Mouse (Mus musculus) liver, adult (tissue): Measurements from ENCODE around the gene Sycp2.

Experiments used
- GATA4 ChIP-seq: IDR thresholded peaks from 2 replicates; pipeline ENCODE4 v1.6.1; 2014; ENCODE audit warnings: mild to moderate bottlenecking, low read length; ENCODE audit not compliant: insufficient replicate concordance

Sycp2 gene

GRCm38 (mm10) chr2:178421603-178422002, 14.1 kb upstream of the Sycp2 start:
- no peak for TF ChIP-seq GATA4

DNA sequence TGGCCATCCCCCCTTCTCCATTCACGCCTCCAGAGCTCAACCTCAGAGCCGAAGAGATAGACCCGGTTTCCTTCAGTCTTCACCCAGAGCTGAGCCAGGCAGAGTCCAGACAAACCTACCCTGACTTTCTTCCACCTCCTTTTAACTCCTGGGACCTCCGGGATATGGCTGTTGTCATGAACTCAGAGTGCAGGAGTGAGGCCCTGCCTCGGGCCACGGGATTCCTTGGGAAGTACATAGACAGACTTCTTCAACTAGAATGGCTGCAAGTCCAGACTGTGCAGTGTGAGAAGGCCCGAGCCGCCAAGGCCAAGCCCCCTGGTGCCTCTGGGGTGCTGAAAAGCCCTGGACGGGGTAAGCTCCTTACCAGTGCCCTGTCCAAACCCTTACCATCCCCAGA, 13.1 kb upstream of the Sycp2 start:
- no peak for TF ChIP-seq GATA4

DNA sequence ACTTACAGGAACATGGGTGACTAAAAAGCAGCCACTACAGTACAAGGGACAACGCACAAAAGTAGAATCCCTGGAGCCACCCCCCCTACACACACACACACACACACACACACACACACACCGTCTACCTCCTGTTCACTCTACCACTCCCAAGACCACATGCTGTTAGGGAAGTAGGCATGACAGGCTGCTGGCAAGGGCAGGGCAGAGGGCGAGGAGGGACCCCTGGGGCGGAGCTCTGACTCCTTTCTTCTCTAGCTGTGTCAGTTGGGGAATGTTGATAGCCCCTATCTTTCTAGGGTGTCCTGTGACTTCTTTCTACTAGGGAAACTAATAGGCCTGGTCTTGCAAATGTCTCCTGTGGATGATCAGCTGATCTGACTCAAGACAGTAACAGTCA, 9.5 kb upstream of the Sycp2 start:
- TF ChIP-seq GATA4, result no peak

DNA sequence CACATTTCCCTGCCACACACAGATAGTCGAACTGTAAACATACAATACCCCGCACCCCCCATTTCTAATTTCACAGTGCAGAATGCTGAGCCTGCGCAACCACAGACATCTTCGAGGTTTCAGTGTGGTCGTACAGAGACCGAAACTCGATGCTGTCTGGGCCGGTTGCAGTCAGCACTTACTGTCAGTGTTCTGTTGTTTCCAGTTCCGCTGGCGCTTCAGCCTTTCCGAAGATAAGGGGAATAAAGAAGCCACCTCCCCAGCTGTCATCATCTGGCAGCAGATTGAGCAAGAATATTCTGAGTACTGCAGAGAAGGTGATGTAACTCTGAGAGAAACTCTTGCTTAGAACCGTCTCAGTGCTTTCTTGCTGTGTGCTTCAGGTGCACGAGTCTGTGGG, 8.9 kb upstream of the Sycp2 start:
- no peak for TF ChIP-seq GATA4

- no peak for TF ChIP-seq GATA4
Measured at GRCm38 (mm10) chr2:178415150-178415448, 7.6 kb upstream of the Sycp2 start.

DNA sequence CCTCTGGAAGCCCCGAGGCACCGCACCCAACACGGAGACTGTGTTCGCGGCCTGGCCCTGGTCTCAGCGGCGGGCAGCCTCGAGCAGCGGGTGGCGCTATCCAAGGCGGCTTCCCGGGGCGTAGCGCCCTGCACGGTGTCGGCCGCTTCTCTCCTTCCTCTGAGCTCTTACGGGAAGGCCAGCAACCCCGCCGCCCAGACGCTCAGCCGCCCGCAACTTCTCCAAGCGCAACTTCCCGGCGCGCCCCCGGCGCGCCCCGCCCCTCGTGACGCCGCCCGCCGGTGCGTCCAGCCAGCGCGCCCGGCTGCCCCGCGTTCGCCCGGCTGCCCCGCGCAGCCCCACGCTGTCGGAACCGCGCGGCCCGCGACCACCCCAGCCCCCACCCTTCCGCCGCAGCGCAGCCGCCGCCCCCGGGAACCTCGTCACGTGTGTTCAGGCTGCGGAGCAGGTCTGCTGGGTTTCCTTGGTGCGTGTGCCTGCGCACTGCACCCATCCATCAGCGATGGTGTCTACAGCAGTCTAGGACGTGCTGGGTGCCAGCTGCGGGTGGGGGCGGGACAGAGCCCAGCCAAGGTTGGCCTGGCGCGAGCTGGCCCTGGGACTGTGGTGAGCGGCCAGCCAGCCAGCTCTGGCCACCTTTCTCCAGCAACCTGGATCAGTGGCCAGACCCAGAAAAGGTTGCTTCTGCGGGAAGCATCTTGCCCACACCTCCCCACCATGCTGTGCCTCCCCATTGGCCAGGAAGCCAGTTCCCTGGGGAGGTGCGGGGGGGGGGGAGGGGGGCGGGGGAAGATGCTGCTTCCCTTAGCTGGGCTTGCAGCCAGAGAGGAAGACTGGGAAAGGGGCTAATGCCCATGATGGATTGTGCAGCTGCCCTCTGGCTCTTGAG, 7.0 kb upstream of the Sycp2 start, which contains the start of the genes Ppp1r3d and Fam217b:
Ppp1r3d (minus strand) TSS at position 212 of the 889 bp plus-strand sequence.
Fam217b (plus strand) TSS at position 264 of the 889 bp plus-strand sequence.
- no peak for TF ChIP-seq GATA4

DNA sequence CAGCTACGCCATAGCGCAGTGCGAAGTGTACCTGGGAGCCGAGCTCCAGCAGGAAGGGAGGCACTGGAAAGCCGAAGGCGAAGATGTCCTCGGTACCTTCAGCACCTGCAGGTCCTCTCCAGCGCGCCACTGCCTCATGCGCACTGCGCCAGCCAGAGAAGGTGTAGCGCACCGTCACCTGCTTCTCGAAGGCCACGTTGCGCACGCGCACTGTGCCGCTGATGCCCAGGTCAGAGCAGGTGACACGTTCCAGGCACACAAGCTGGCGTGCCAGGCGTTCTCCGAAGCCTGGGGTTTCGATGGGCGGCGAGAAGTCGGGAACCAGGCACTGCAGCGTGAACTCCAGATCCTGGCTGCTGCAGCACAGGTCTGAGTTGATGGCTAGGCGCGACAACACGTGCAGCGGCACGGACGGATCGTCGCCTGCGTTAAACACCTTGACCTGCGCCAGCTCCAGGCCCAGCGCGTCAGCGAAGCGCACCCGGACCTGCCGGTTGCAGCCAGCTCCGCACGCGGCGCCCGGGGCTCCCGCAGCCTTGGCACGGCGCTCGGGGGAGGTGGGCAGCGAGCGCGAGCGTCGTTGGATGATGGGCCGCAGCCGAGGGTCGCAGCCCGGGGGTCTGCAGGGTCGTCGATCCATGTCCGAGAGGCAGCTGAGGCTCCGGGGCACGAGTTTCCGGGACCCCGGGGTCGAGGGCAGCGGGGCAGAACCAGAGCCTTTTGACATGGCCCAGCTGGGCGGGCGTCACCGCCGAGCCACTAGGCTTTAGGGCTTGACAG, 6.2 kb upstream of the Sycp2 start:
- no peak for TF ChIP-seq GATA4

DNA sequence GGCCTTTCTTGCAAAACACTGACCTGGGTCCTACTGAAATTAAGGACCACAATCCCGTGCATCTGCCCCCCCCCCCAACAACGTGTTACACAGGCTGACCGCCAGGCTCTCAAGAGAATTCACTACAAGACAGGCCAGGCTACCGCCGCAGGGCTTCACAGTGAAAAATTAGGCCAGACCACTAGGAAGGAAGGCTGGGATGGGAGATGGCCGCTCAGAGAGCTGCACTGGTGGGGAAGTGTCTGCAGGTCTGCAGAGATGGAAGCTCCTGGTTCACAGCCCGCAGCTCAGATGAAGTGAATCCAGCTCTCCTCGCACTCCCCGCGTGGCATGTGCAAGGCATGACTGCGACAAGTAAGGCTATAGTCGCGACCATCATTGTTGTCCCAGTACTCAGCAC, 5.6 kb upstream of the Sycp2 start:
- no peak for TF ChIP-seq GATA4

DNA sequence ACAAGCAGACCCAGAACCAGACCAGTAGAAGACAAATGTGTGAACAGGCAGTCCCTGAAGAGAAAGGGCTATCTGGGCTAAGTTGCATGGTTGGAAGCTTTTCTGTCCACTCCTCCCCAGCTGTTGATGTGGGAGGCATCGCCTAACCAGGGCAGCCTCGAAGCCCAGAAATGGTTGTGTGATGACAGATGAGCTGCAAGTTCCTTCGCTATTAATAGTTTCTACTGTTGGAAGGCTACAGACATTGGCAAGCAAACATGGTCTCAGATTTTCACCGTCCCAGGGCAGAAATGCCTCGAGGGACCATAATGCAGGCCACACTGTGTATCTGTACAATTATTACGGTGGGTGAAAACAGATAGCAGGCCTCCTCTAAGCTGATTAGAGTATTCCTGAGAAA, 5.1 kb upstream of the Sycp2 start:
- TF ChIP-seq GATA4, result no peak

- TF ChIP-seq GATA4, result no peak
Measured at GRCm38 (mm10) chr2:178410286-178410685, 2.8 kb upstream of the Sycp2 start.

GRCm38 (mm10) chr2:178409024-178409423, 1.5 kb upstream of the Sycp2 start:
- no peak for TF ChIP-seq GATA4

GRCm38 (mm10) chr2:178342597-178342996, 64.9 kb downstream of the Sycp2 start:
- no peak for TF ChIP-seq GATA4

- no peak for TF ChIP-seq GATA4
Measured at GRCm38 (mm10) chr2:178339044-178339443, 68.4 kb downstream of the Sycp2 start.

DNA sequence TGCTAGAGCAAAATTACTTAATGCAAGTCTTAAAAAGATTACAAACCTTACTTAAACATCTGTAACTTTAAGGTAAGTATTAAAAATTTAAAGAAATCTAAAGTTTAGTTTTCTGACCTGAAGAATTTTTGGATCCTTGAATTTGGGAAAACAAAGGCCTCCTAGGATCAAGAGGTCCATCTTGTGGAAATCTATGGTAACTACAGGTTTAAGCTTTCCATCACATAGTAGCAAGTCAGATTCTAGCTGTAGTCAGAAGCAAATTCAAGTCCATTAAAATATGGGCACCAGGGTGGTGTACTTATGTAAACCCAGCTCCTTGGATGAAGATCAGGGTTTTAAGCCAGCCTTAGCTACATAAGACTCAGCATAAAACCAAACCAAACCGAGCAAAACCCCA, 69.6 kb downstream of the Sycp2 start:
- TF ChIP-seq GATA4, result no peak

- TF ChIP-seq GATA4, result no peak
Measured at GRCm38 (mm10) chr2:178329986-178330385, 77.5 kb downstream of the Sycp2 start.

DNA sequence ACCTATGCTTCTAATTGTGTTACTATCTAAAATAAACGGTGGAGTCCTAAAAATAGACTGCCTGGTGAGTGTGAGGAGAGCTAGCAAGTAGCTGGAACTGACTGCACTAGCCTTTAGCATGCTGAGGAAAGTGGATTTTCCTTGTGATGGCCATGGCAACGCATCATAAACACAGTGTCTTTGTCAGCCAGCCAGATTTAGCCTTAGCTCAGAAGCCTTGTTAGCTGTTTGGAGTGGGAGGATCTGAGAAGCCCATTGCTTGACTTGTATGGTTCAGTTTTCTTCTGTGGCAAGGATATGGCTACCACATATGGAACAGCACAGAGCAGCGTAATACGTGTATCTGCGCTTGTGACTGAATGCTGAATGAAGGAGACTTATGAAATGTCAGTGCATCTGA, 77.9 kb downstream of the Sycp2 start:
- no peak for TF ChIP-seq GATA4

- no peak for TF ChIP-seq GATA4
Measured at GRCm38 (mm10) chr2:178327466-178328040, 79.9 kb downstream of the Sycp2 start.
